Mouse (Mus musculus) embryonic facial prominence, embryonic 11.5 days (tissue): ENCODE measurements around the gene Syne4. TPM values are rescaled to one million over a fixed set of nuclear protein-coding genes. Genes with fewer than 3 reads are reported as not detected.

Experiments used
- ATAC-seq: fragments of 200-750 bp; cut with Nextera tagmentation; replicated peaks from 2 replicates; pipeline ENCODE4 v1.8.0; 2017; ENCODE audit warnings: low read depth; ENCODE audit not compliant: insufficient number of reproducible peaks, low FRiP score, low TSS enrichment
- DNase-seq: peaks from one replicate; pipeline ENCODE4 v3.0.0-alpha.2; 2015; ENCODE audit warnings: low spot score
- H3K27ac ChIP-seq: fragments of 300-500 bp; sonication (generic); replicated peaks from 2 replicates; pipeline ENCODE4 v1.5.1; 2014; ENCODE audit warnings: mild to moderate bottlenecking, low read depth, low read length, control low read depth
- H3K27me3 ChIP-seq: fragments of 300-500 bp; sonication (generic); 2 replicates; pipeline ENCODE4 v1.6.1; 2014; ENCODE audit warnings: mild to moderate bottlenecking, low read length, moderate library complexity, mixed read lengths; ENCODE audit not compliant: control insufficient read depth, insufficient read depth
- H3K36me3 ChIP-seq: fragments of 300-500 bp; sonication (generic); replicated peaks from 2 replicates; pipeline ENCODE4 v1.6.1; 2014; ENCODE audit warnings: low read depth, mild to moderate bottlenecking, low read length, moderate library complexity, mixed read lengths; ENCODE audit not compliant: control insufficient read depth, insufficient read depth
- H3K4me1 ChIP-seq: fragments of 300-500 bp; sonication (generic); 2 replicates; pipeline ENCODE4 v1.6.1; 2014; ENCODE audit warnings: low read length, mixed read lengths; ENCODE audit not compliant: control insufficient read depth, insufficient read depth
- H3K4me2 ChIP-seq: fragments of 300-500 bp; sonication (generic); 2 replicates; pipeline ENCODE4 v1.6.1; 2014; ENCODE audit warnings: low read depth, mild to moderate bottlenecking, control low read depth, low read length, moderate library complexity
- H3K4me3 ChIP-seq: fragments of 300-500 bp; sonication (generic); 2 replicates; pipeline ENCODE4 v1.5.1; 2014; ENCODE audit warnings: low read depth, low read length, control low read depth
- H3K9ac ChIP-seq: fragments of 300-500 bp; sonication (generic); replicated peaks from 2 replicates; pipeline ENCODE4 v1.6.1; 2014; ENCODE audit warnings: mild to moderate bottlenecking, control low read depth, low read length
- H3K9me3 ChIP-seq: fragments of 300-500 bp; sonication (generic); replicated peaks from 2 replicates; pipeline ENCODE4 v1.6.1; 2016; ENCODE audit warnings: mild to moderate bottlenecking, low read length, inconsistent platforms, mixed read lengths; ENCODE audit not compliant: control insufficient read depth
- WGBS: fragments of 180-500 bp; shearing (Covaris S2); extraction: QIAGEN DNeasy Blood & Tissue Kit; methylation state at CpG from one replicate; pipeline ENCODE4 v1.1.7; 2014; 5-methylcytosine and 5-hydroxymethylcytosine counted together
- polyA plus RNA-seq: library from polyadenylated mRNA; unstranded; fragments of >200 nt; fragmentation: Nextera tagmentation; extraction: Ambion mirVana; gene quantifications from 2 replicates; pipeline ENCODE4 v1.2.1, GENCODE M21; 2014

Gene Syne4
- polyA plus RNA-seq, 1 experiment from 2014 or later, result 34.5 TPM

- Histone ChIP-seq H3K36me3 (no peaks in the 10 kb centered on the region), H3K9ac (peak overlapping the region; percentile 60), H3K9me3 (no peaks in the 10 kb centered on the region), H3K27ac (peak overlapping the region; percentile 90; the same call in 1 of the 2 replicates), H3K27me3 (no peaks in the 10 kb centered on the region), H3K4me1 (no peaks in the 10 kb centered on the region), H3K4me2 (peak overlapping the region; percentile 80), H3K4me3 (peak overlapping the region; percentile 65)
- peak; percentile 46 for DNase-seq
- WGBS, result under 1% methylated on average over 6 of the region's 6 CpGs
- ATAC-seq, result peak; percentile 49; the same call in 1 of the 2 replicates
These were observed 35.1 kb upstream of the Syne4 start for GRCm38 (mm10) chr7:30279536-30279935.

DNA sequence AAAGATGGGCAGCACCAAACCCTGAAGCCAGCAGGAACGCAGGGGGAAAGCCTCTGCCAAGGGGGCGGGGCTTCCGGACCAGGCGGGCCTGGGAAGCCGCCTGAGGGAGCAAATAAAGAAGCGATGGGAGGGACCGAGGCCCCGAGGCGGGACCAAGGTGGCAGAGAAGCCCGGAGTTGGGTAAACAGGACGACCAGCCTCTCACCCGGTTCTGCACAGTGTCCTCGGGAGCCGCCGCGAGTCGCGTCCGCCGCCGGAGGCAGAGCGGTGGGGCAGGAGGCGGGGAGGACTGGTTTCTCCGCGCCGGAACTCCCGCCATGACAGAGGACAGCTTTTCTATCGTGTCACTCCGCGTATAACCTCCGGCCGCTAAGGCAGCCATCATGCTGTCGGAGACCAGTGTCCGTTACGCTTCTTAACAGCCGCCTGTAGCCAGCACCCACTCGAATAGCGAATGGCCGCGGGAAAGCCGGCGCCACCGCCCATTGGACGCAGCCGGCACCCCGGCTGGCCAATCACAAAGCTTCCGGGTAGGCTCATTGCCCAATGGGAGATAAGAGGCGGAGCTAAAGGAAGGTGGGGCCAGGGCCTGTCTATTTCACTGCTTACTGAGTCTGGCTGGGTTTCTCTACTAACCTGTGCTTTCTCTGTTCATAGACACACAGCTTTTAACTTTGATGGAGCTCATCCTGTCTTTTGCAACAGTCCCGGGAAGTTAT lies 34.5 kb upstream of the Syne4 start, which contains the start of the genes Thap8 and Wdr62:
Gene Thap8, plus strand, starts transcription at position 144 of the 719 bp plus-strand sequence.
Gene Wdr62, minus strand, starts transcription at position 469 of the 719 bp plus-strand sequence.
- H3K4me1 ChIP-seq, result no peaks in the 10 kb centered on the region
- H3K9me3 ChIP-seq, result no peaks in the 10 kb centered on the region
- H3K27ac ChIP-seq, result peak within 1 kb of the TSS; percentile 90
- H3K27me3 ChIP-seq, result no peaks in the 10 kb centered on the region
- peak within 1 kb of the TSS; percentile 65 for H3K4me3 ChIP-seq
- H3K36me3 ChIP-seq, result no peaks in the 10 kb centered on the region
- under 1% methylated on average over 49 of the region's 49 CpGs for WGBS
- peak within 1 kb of the TSS; percentile 80 for H3K4me2 ChIP-seq
- peak; percentile 91 for ATAC-seq
- peak within 1 kb of the TSS; percentile 60 for H3K9ac ChIP-seq
- DNase-seq, result peak; percentile 95

GRCm38 (mm10) chr7:30280670-30281138 lies 33.9 kb upstream of the Syne4 start:
- DNase-seq (peak; percentile 92), ATAC-seq (peak; percentile 80)
- Histone ChIP-seq H3K4me1 (no peaks in the 10 kb centered on the region), H3K4me3 (peak overlapping the region; percentile 65), H3K27me3 (no peaks in the 10 kb centered on the region), H3K27ac (peak overlapping the region; percentile 90), H3K9me3 (no peaks in the 10 kb centered on the region), H3K4me2 (peak overlapping the region; percentile 80), H3K9ac (peak overlapping the region; percentile 53), H3K36me3 (no peaks in the 10 kb centered on the region)
- under 1% methylated on average over 20 of the region's 20 CpGs for WGBS

- Histone ChIP-seq H3K9me3 (no peaks in the 10 kb centered on the region), H3K36me3 (no peaks in the 10 kb centered on the region), H3K4me3 (no peak overlapping the region), H3K27me3 (no peaks in the 10 kb centered on the region), H3K4me2 (no peak overlapping the region; the same call in 1 of the 2 replicates), H3K9ac (no peak overlapping the region), H3K27ac (no peak overlapping the region), H3K4me1 (no peaks in the 10 kb centered on the region)
- WGBS, result 71% methylated on average over 4 of the region's 4 CpGs
- DNase-seq (no peak), ATAC-seq (no peak)
These were observed 33.1 kb upstream of the Syne4 start for GRCm38 (mm10) chr7:30281522-30281921.

- 72% methylated on average over 7 of the region's 7 CpGs for WGBS
- H3K27me3 ChIP-seq, result no peaks in the 10 kb centered on the region
- DNase-seq, result no peak
- no peak for ATAC-seq
- no peaks in the 10 kb centered on the region for H3K36me3 ChIP-seq
- H3K9ac ChIP-seq, result no peak overlapping the region
- no peak overlapping the region for H3K4me2 ChIP-seq
- no peaks in the 10 kb centered on the region for H3K9me3 ChIP-seq
- H3K4me1 ChIP-seq, result no peaks in the 10 kb centered on the region
- H3K4me3 ChIP-seq, result no peak overlapping the region
- no peak overlapping the region for H3K27ac ChIP-seq
These were observed 31.9 kb upstream of the Syne4 start for GRCm38 (mm10) chr7:30282740-30283139.

DNA sequence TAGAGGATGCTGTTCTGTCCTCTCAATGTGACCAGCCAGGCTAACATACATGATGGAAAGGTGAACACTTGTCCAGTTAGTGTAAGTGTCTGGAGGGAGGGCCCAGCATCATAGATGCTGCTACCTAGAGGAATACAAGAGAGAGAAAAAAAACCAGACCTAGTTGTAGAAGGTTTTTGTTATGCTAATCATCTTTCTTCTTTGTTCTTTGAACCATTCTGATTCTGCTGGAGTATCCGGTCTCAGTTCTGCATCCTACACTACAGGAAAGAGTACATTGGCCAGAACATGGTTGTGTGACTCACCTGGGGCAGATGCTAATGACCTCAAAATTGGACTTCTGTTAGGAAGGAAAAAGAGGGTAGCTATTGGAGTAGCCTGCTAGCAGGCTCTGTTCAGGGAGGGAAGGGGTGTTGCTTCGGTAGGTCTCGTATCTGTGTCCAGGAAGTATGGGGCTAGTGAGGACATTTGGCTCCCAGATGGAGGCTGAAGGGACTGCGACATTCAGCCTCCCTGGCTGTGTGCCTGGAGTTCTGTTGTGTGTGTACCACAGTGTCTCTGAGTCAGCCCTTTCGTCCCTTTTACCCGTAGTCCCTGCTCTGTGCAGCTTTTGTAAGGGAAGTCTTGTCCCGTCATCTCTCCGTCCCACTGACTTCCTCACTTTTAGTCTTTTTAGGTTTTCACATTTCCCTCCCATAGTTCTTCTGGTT lies 27.8 kb upstream of the Syne4 start:
- no peaks in the 10 kb centered on the region for H3K9me3 ChIP-seq
- no peaks in the 10 kb centered on the region for H3K36me3 ChIP-seq
- no peaks in the 10 kb centered on the region; the same call in 1 of the 2 replicates for H3K4me1 ChIP-seq
- H3K4me3 ChIP-seq, result no peak overlapping the region
- no peak overlapping the region for H3K27ac ChIP-seq
- H3K4me2 ChIP-seq, result no peak overlapping the region
- H3K27me3 ChIP-seq, result no peaks in the 10 kb centered on the region
- DNase-seq (no peak), ATAC-seq (no peak)
- no peak overlapping the region for H3K9ac ChIP-seq
- 71% methylated on average over 8 of the region's 8 CpGs for WGBS

- whole genome bisulfite sequencing, result 71% methylated on average over 6 of the region's 6 CpGs
- ATAC-seq, result no peak
These were observed 26.6 kb upstream of the Syne4 start for GRCm38 (mm10) chr7:30288046-30288445.

More at GRCm38 (mm10) chr7:30288046-30288445, 26.6 kb upstream of the Syne4 start:
- Histone ChIP-seq H3K27ac (no peak overlapping the region), H3K4me3 (no peak overlapping the region), H3K9ac (no peak overlapping the region), H3K36me3 (no peaks in the 10 kb centered on the region), H3K9me3 (no peaks in the 10 kb centered on the region), H3K4me2 (no peak overlapping the region), H3K4me1 (no peaks in the 10 kb centered on the region; the same call in 1 of the 2 replicates), H3K27me3 (no peaks in the 10 kb centered on the region)
- DNase-seq, result no peak
